Mouse (Mus musculus): ENCODE measurements around the gene Rhod.

Gene Rhod

GRCm38 (mm10) chr19:4450666-4451065, 11.4 kb upstream of the Rhod start:
- in situ Hi-C loops (cut with MboI, MseI), result no loop called here

- in situ Hi-C loops (cut with MboI, MseI), result no loop called here
Measured at GRCm38 (mm10) chr19:4449230-4449629, 10.0 kb upstream of the Rhod start.

- in situ Hi-C loops (cut with MboI, MseI), result no loop called here
Measured at GRCm38 (mm10) chr19:4447445-4447844, 8.2 kb upstream of the Rhod start.

GRCm38 (mm10) chr19:4446661-4447420, 7.6 kb upstream of the Rhod start:
- in situ Hi-C loops (cut with MboI, MseI), result no loop called here

- in situ Hi-C loops (cut with MboI, MseI), result no loop called here
Measured at GRCm38 (mm10) chr19:4442408-4442807, 3.2 kb upstream of the Rhod start.

- in situ Hi-C loops (cut with MboI, MseI), result no loop called here
Measured at GRCm38 (mm10) chr19:4441621-4442161, 2.5 kb upstream of the Rhod start.

GRCm38 (mm10) chr19:4441090-4441591, 1.9 kb upstream of the Rhod start:
- in situ Hi-C loops (cut with MboI, MseI), result no loop called here

- in situ Hi-C loops (cut with MboI, MseI), result no loop called here
Measured at GRCm38 (mm10) chr19:4440222-4440621, 990 bp upstream of the Rhod start.

GRCm38 (mm10) chr19:4438791-4439160, 456 bp downstream of the Rhod start:
- in situ Hi-C loops (cut with MboI, MseI), result no loop called here

- in situ Hi-C loops (cut with MboI, MseI), result no loop called here
Measured at GRCm38 (mm10) chr19:4437886-4438285, 1.3 kb downstream of the Rhod start.

- in situ Hi-C loops (cut with MboI, MseI), result no loop called here
Measured at GRCm38 (mm10) chr19:4436254-4436653, 3.0 kb downstream of the Rhod start.

- in situ Hi-C loops (cut with MboI, MseI), result no loop called here
Measured at GRCm38 (mm10) chr19:4434999-4435398, 4.2 kb downstream of the Rhod start.

GRCm38 (mm10) chr19:4433756-4434155, 5.5 kb downstream of the Rhod start:
- in situ Hi-C loops (cut with MboI, MseI), result no loop called here

GRCm38 (mm10) chr19:4430091-4430620, 9.1 kb downstream of the Rhod start:
- in situ Hi-C loops (cut with MboI, MseI), result no loop called here

GRCm38 (mm10) chr19:4425610-4426366, 13.4 kb downstream of the Rhod start:
- in situ Hi-C loops (cut with MboI, MseI), result no loop called here

GRCm38 (mm10) chr19:4423021-4423420, 16.2 kb downstream of the Rhod start:
- in situ Hi-C loops (cut with MboI, MseI), result no loop called here

- in situ Hi-C loops (cut with MboI, MseI), result no loop called here
Measured at GRCm38 (mm10) chr19:4422581-4422980, 16.7 kb downstream of the Rhod start.

- in situ Hi-C loops (cut with MboI, MseI), result no loop called here
Measured at GRCm38 (mm10) chr19:4420153-4420910, 18.9 kb downstream of the Rhod start.

- in situ Hi-C loops (cut with MboI, MseI), result no loop called here
Measured at GRCm38 (mm10) chr19:4419711-4420110, 19.5 kb downstream of the Rhod start.

- in situ Hi-C loops (cut with MboI, MseI), result no loop called here
Measured at GRCm38 (mm10) chr19:4417713-4418112, 21.5 kb downstream of the Rhod start.

- in situ Hi-C loops (cut with MboI, MseI), result no loop called here
Measured at GRCm38 (mm10) chr19:4417183-4417582, 22.0 kb downstream of the Rhod start.

- in situ Hi-C loops (cut with MboI, MseI), result no loop called here
Measured at GRCm38 (mm10) chr19:4414631-4415030, 24.6 kb downstream of the Rhod start.
